Mouse (Mus musculus) ES-E14 (cell line): ENCODE results near the gene Nhsl1.

Experiments
- CHD2 ChIP-seq: IDR thresholded peaks from 2 replicates; pipeline ENCODE4 v1.6.1; 2014; ENCODE audit warnings: mild to moderate bottlenecking, low read depth, low read length, inconsistent platforms
- HCFC1 ChIP-seq: IDR thresholded peaks from 2 replicates; pipeline ENCODE4 v1.6.1; 2012; ENCODE audit warnings: low read length, inconsistent platforms, borderline replicate concordance; ENCODE audit not compliant: insufficient read depth
- ZNF384 ChIP-seq: IDR thresholded peaks from 2 replicates; pipeline ENCODE4 v1.6.1; 2012; ENCODE audit warnings: low read depth, low read length, inconsistent platforms

- no peak for TF ChIP-seq CHD2
- no peak for TF ChIP-seq ZNF384
- TF ChIP-seq HCFC1 = no peak
Measured at GRCm38 (mm10) chr10:18494249-18494648, 175.5 kb downstream of the Nhsl1 start.
